Mouse (Mus musculus) neural tube, embryonic 15.5 days (tissue): ENCODE measurements around the gene Eif3d. TPM values are rescaled to one million over a fixed set of nuclear protein-coding genes. Genes with fewer than 3 reads are reported as not detected.

Experiments used
- ATAC-seq: fragments of 200-750 bp; cut with Nextera tagmentation; 2 replicates; pipeline ENCODE4 v1.8.0; 2017; ENCODE audit warnings: mild to moderate bottlenecking, moderate TSS enrichment, moderate library complexity; ENCODE audit not compliant: low FRiP score
- H3K27ac ChIP-seq: fragments of 300-500 bp; sonication (generic); replicated peaks from 2 replicates; pipeline ENCODE4 v1.5.1; 2015; ENCODE audit warnings: mild to moderate bottlenecking, inconsistent platforms
- H3K27me3 ChIP-seq: fragments of 300-500 bp; sonication (generic); replicated peaks from 2 replicates; pipeline ENCODE4 v1.6.1; 2015; ENCODE audit warnings: inconsistent platforms
- H3K36me3 ChIP-seq: fragments of 300-500 bp; sonication (generic); 2 replicates; pipeline ENCODE4 v1.6.1; 2015; ENCODE audit warnings: inconsistent platforms
- H3K4me1 ChIP-seq: fragments of 300-500 bp; sonication (generic); 2 replicates; pipeline ENCODE4 v1.6.1; 2015; ENCODE audit warnings: inconsistent platforms
- H3K4me2 ChIP-seq: fragments of 300-500 bp; sonication (generic); 2 replicates; pipeline ENCODE4 v1.6.1; 2015; ENCODE audit warnings: inconsistent platforms, mild to moderate bottlenecking, moderate library complexity
- H3K4me3 ChIP-seq: fragments of 300-500 bp; sonication (generic); replicated peaks from 2 replicates; pipeline ENCODE4 v1.5.1; 2015; ENCODE audit warnings: mild to moderate bottlenecking, inconsistent platforms
- H3K9ac ChIP-seq: fragments of 300-500 bp; sonication (generic); replicated peaks from 2 replicates; pipeline ENCODE4 v1.6.1; 2015; ENCODE audit warnings: mild to moderate bottlenecking, inconsistent platforms
- H3K9me3 ChIP-seq: fragments of 300-500 bp; sonication (generic); replicated peaks from 2 replicates; pipeline ENCODE4 v1.6.1; 2016; ENCODE audit warnings: inconsistent platforms
- WGBS: fragments of 180-500 bp; shearing (Covaris S2); methylation state at CpG from one replicate; pipeline ENCODE4 v1.1.7; 2015; ENCODE audit warnings: mixed read lengths; 5-methylcytosine and 5-hydroxymethylcytosine counted together
- polyA plus RNA-seq: library from polyadenylated mRNA; unstranded; fragments of >200 nt; fragmentation: Nextera tagmentation; extraction: Ambion mirVana; gene quantifications from 2 replicates; pipeline ENCODE4 v1.2.1, GENCODE M21; 2015

Eif3d gene
- polyA plus RNA-seq, 1 experiment from 2014 or later = 156 TPM

DNA sequence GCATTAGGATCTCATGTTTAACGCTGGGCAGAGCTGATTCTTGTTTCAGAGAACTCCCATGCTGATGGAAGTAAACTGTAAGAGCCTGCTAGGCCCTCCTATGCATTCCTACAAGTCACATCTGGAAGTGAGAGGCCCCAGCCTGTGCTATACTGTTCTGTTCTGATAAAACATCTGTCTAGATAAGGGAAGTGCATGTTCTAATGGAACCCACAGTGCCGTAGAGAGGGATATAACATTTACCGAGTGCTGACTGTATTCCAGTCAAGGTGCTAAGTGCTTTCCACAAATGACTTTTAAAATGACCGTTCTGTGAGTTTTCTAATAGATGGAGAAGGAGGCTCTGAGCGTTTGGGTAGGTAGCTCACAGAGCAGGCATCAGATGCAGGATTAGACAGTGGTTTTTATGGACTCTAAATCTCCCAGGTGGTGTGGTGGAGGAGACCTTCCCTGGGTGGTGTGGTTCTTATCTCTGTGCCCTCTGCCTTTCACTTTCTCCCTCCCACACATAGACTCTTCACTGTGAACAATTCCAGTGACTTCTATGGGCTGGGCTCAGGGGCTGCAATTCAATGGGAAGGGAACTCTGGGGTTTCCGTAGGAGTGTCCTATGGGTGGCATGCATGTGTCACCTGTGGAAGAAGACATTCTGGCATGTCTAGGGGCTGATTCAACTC, 3.7 kb upstream of the Eif3d start:
- 76% methylated on average over 6 of the region's 6 CpGs for WGBS
- H3K27me3 ChIP-seq = peaks cover under 1% of the 10 kb centered on the region; the same call in 1 of the 2 replicates
- H3K9me3 ChIP-seq = no peaks in the 10 kb centered on the region
- no peak for ATAC-seq
- no peak overlapping the region for H3K27ac ChIP-seq
- peaks cover 18% of the 10 kb centered on the region for H3K4me1 ChIP-seq
- H3K9ac ChIP-seq = no peak overlapping the region
- H3K4me2 ChIP-seq = no peak overlapping the region
- H3K4me3 ChIP-seq = no peak overlapping the region
- H3K36me3 ChIP-seq = no peaks in the 10 kb centered on the region

DNA sequence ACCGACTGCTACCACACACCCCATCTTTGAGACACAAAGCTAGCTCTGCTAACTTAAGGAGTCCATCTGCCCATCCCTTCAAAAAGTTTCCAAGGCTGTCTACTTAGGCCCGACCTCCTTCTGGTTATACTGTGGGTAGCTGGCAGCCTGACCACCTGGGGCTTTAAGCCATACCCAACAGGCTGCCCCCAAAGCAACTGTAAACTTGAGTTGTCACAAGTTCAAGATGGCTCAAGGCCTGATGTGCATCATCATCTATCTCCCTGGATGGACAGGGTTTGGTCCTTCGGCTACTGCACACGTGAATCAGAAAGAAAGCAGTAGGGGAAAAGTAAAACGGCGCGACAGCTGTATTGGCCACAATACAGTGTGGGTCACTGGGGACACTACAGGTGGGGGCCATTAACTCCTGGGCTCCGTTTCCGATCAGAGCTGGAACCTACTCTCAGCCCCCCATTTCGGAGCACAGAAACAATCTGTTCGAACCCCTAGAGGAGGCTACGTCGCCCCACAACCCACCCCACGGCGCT, 608 bp downstream of the Eif3d start:
- WGBS = 3% methylated on average over 15 of the region's 15 CpGs

DNA sequence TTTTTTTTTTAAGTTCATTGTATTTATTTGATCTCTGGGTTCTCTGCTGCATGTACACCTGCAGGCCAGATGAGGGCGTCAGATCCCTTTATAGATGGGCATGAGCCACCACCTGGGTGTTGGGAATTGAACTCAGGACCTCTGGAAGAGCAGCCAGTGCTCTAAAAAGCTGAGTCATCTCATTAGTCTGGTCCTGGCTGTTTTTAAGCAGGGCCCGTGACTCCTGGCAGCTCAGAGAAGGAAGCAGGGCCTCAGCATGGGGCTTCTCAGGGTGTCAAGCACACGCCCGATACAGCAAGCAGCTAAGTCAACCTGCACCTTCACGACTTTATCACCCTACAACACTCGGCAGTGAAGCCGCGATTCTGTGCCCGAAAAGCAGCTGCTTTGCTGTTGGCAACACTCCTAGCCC, 5.5 kb downstream of the Eif3d start:
- ATAC-seq = no peak
- no peak overlapping the region for H3K9ac ChIP-seq
- 79% methylated on average over 9 of the region's 9 CpGs for WGBS
- peaks cover 17% of the 10 kb centered on the region for H3K4me1 ChIP-seq
- H3K4me3 ChIP-seq = no peak overlapping the region
- H3K27ac ChIP-seq = no peak overlapping the region
- H3K36me3 ChIP-seq = peaks cover 84% of the 10 kb centered on the region
- H3K27me3 ChIP-seq = no peaks in the 10 kb centered on the region
- H3K9me3 ChIP-seq = no peaks in the 10 kb centered on the region
- no peak overlapping the region for H3K4me2 ChIP-seq

More for the DNA sequence above, 608 bp downstream of the Eif3d start:
- peak; percentile 10 for ATAC-seq
- peaks cover 35% of the 10 kb centered on the region for H3K36me3 ChIP-seq
- peak overlapping the region; percentile 97 for H3K27ac ChIP-seq
- H3K4me1 ChIP-seq = peaks cover 27% of the 10 kb centered on the region
- H3K4me3 ChIP-seq = peak overlapping the region; percentile 77
- no peaks in the 10 kb centered on the region for H3K27me3 ChIP-seq
- H3K9ac ChIP-seq = peak overlapping the region; percentile 92
- peak overlapping the region; percentile 91 for H3K4me2 ChIP-seq
- no peaks in the 10 kb centered on the region for H3K9me3 ChIP-seq

DNA sequence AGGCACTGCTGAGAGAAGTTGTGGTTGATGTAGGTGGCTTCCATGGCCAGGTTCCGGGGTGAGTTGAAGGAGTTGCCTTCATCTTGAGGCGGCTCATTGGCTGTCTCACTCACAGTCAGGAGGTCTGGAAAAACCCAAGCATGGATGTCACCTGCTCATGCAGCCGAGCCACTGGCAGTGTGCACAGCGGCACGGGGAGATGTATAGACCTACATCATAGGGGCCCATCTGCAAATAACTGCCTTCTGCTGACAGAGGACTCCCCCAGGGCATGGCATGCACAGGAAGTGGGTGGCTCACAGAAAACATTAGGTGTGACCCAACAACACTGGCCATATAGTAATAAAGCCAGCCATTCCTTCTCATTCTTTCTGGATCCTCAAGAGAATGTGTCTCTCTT, 8.2 kb downstream of the Eif3d start:
- WGBS = 95% methylated on average over 5 of the region's 5 CpGs

DNA sequence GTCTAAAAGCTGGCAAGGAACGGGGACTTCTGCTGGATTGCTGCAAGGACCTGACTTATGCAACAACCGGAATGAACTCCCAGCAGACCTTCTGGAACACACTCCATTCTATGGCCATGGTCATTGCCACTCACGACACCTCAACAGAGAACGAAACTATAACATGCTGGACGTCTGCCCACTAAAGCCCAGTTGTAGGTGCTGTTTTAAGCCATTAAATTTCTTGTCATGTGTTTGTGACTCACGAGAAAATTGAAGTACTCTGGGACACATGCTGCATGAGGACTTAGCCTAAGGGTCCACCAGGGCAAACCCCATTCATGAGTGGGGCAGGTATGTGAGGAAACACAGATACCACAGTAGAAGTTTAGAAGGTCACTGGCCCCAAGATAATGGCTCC, 9.9 kb downstream of the Eif3d start:
- Histone ChIP-seq H3K4me2 (no peak overlapping the region), H3K9ac (no peak overlapping the region), H3K4me3 (no peak overlapping the region), H3K27ac (no peak overlapping the region), H3K9me3 (no peaks in the 10 kb centered on the region), H3K27me3 (no peaks in the 10 kb centered on the region), H3K4me1 (peaks cover 22% of the 10 kb centered on the region), H3K36me3 (peaks cover 75% of the 10 kb centered on the region)
- ATAC-seq = no peak
- WGBS = 94% methylated on average over 6 of the region's 6 CpGs

More for the DNA sequence above, 8.2 kb downstream of the Eif3d start:
- Histone ChIP-seq H3K27me3 (no peaks in the 10 kb centered on the region), H3K4me1 (peaks cover 4% of the 10 kb centered on the region), H3K4me3 (no peak overlapping the region), H3K27ac (no peak overlapping the region), H3K9me3 (no peaks in the 10 kb centered on the region), H3K9ac (no peak overlapping the region), H3K4me2 (no peak overlapping the region), H3K36me3 (peaks cover 93% of the 10 kb centered on the region)
- no peak for ATAC-seq

DNA sequence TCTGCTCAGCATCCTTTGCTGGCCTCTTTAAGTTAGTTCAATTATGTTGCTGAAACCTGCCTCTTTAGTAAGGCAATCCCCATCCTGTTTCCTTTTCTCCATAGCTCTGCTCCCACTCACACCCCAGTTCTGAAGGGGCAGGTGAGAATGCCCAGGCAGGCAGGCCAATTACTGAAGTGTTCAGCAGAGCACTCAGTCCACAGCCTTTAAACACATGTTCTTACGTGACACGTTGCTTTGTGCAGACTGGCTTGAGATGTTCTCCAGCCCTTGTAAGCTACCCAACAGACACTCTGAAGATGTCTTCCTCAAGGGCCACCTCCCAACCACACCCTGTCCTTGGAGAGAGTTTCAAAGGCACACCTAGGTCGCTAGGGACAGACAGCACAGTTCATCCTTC, 12.5 kb downstream of the Eif3d start:
- H3K27ac ChIP-seq = no peak overlapping the region
- no peak overlapping the region for H3K4me2 ChIP-seq
- no peak overlapping the region for H3K4me3 ChIP-seq
- no peak for ATAC-seq
- no peak overlapping the region for H3K9ac ChIP-seq
- peaks cover 51% of the 10 kb centered on the region for H3K36me3 ChIP-seq
- H3K9me3 ChIP-seq = no peaks in the 10 kb centered on the region
- WGBS = 63% methylated on average over 3 of the region's 3 CpGs
- peaks cover 46% of the 10 kb centered on the region for H3K4me1 ChIP-seq
- H3K27me3 ChIP-seq = no peaks in the 10 kb centered on the region

DNA sequence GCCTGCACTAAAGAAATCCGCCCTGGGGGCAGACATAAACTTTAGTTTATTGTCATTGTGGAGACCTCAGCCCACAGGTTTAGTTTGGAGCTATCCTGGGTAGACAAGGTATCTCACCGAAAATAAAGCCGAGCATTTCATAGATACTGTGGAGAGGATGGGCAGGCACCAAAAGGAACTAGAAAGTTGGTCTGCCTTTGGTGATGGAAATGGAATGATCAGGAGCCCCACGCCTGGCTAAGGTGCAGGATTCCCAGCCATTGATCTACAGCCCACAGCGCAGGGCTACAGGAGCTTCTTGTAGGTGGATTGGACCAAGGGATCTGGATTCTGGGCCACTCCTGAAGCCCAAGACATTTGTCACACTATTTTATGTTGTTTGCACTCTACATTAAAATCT, 13.0 kb downstream of the Eif3d start:
- Histone ChIP-seq H3K9ac (no peak overlapping the region), H3K9me3 (no peaks in the 10 kb centered on the region), H3K4me1 (peaks cover 48% of the 10 kb centered on the region), H3K36me3 (peaks cover 51% of the 10 kb centered on the region), H3K4me3 (no peak overlapping the region), H3K27me3 (no peaks in the 10 kb centered on the region), H3K4me2 (peak overlapping the region; percentile 92), H3K27ac (no peak overlapping the region)
- 42% methylated on average over 5 of the region's 5 CpGs for WGBS
- ATAC-seq = no peak

DNA sequence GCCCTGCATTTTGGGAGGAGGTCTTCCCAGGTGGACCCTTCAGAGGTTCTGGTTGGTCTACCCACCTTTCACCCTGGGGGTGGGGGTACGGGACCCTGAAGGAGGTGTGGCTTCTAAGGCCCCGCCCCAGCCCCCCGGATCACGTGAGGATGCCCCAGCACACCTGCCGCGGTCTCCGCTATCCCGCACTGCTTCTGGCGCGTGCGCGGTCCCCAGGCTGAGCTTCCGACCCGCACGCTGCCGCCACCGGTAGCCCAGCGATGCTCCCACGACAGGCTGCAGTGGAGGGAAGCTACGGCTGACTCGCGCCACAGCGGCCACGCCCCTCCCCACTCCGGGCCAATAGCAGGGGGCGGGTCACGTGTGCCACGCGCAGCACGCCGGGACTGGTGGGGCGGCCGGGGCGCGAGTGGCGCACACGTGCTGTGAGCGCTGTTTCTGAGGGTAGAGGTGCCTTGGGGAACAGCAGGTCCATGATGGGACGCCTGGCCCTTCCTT, 14.2 kb downstream of the Eif3d start, which contains the start of gene Foxred2:
TSS of gene Foxred2 (minus strand) at position 319 of the 498 bp plus-strand sequence.
- H3K27ac ChIP-seq = peak within 1 kb of the TSS; percentile 74
- peak within 1 kb of the TSS; percentile 72 for H3K9ac ChIP-seq
- under 1% methylated on average over 39 of the region's 39 CpGs for WGBS
- peaks cover 48% of the 10 kb centered on the region for H3K4me1 ChIP-seq
- ATAC-seq = peak; percentile 95
- no peaks in the 10 kb centered on the region for H3K27me3 ChIP-seq
- peak within 1 kb of the TSS; percentile 92 for H3K4me2 ChIP-seq
- H3K4me3 ChIP-seq = peak within 1 kb of the TSS; percentile 55
- peaks cover 48% of the 10 kb centered on the region for H3K36me3 ChIP-seq
- no peaks in the 10 kb centered on the region for H3K9me3 ChIP-seq

DNA sequence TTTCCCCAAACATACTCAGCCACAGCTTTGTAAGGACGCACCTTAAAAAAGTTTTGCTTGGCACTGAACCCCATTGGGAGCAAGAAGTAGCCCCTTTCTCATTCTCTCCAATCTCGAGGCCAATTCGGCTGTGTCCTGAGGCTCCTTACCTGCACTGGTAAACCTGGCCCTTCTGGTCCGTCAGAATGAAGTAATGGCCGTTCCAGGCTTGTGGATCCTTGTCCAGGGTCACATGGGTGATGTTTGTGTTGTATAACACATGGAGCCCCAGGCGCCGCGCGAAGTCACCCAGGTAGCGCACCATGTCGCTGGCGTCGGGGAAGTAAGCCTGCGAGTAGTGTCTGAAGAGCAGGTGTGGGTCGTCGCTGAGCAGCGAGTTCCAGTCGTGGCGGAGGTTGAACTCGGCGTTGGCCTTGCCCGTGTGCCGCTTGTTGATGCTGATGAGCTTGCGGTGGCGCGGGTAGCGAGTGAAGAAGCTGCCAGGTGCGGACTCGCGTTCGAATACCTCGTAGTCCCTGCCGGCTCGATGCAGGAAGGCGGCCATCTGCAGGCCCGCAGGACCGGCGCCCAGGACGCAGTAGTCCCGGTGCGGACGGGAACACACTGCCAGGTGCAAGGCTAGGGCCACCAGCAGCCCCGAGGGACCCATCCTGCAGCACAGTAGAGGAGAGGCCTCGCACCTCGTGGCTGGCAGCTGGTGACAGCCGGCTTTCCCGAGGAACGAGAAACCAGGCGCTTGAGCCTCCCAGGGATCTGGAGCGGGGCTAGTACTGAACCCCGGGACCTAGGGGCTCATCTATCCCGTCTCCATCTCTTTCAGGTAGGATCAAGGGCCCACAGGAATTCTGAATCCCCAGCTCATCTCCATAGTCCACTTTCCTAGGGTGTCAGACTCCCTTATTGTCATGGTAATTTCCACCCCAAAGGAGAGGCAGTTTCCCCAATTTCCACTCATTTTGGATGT, 14.9 kb downstream of the Eif3d start:
- WGBS = 9% methylated on average over 52 of the region's 52 CpGs

DNA sequence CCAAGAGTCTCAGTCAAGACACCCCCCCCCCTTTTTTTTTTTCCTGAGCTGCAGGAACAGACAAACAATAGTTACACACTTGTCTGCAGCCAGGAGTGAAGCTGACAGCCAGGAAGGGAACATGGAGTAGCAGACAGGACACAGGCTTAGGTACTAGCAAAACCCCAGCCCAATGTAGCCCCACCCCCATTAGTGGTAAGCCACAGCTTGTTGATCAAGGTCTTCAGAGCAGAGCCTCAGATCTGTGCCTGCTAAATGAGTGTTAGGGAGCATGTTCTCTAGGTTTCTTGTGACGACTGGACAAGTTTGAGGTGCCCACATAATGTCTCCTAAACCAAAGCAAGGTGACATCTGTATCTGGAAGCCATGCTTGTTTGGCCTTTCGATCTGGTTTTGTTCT, 16.3 kb downstream of the Eif3d start:
- peaks cover 48% of the 10 kb centered on the region for H3K4me1 ChIP-seq
- H3K9me3 ChIP-seq = no peaks in the 10 kb centered on the region
- no peak overlapping the region for H3K4me3 ChIP-seq
- H3K27me3 ChIP-seq = no peaks in the 10 kb centered on the region
- 89% methylated on average over 2 of the region's 2 CpGs for WGBS
- no peak overlapping the region for H3K27ac ChIP-seq
- H3K4me2 ChIP-seq = peak overlapping the region; percentile 92
- H3K9ac ChIP-seq = no peak overlapping the region
- peaks cover 34% of the 10 kb centered on the region for H3K36me3 ChIP-seq
- ATAC-seq = no peak

More for the DNA sequence above, 14.9 kb downstream of the Eif3d start:
- Histone ChIP-seq H3K4me3 (peak overlapping the region; percentile 55), H3K9me3 (no peaks in the 10 kb centered on the region), H3K27ac (peak overlapping the region; percentile 74), H3K36me3 (peaks cover 41% of the 10 kb centered on the region), H3K4me1 (peaks cover 48% of the 10 kb centered on the region), H3K27me3 (no peaks in the 10 kb centered on the region), H3K4me2 (peak overlapping the region; percentile 92), H3K9ac (peak overlapping the region; percentile 72)
- ATAC-seq = peak; percentile 59

DNA sequence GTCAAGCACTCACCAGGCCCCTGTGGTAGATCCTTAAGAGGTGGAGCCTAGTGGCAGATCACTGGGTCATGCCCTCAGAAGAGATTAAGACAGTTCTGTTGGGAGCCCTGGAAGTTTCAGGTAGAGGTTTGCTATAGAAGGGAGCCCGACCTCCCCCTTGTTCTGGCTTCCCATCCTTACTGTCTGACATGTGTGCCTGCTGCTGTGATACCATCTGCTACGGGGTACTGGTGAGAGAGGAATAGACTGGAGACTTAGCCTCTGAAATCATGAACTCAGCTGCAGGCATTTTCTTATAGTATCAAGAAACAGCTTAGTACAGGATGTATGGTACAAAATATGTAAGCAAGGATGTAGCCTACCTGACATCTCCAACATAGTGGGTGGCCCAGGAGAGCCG, 17.7 kb downstream of the Eif3d start:
- H3K27me3 ChIP-seq = no peaks in the 10 kb centered on the region

More for the DNA sequence above, 17.7 kb downstream of the Eif3d start:
- Histone ChIP-seq H3K36me3 (peaks cover 25% of the 10 kb centered on the region), H3K4me3 (no peak overlapping the region), H3K9ac (0 out of 2 replicates have a peak overlapping the region, but pooled peaks have one; percentile 3), H3K4me1 (peaks cover 48% of the 10 kb centered on the region), H3K9me3 (no peaks in the 10 kb centered on the region), H3K4me2 (no peak overlapping the region), H3K27ac (no peak overlapping the region)
- WGBS = 91% methylated on average over 3 of the region's 3 CpGs
- ATAC-seq = no peak
